Mouse (Mus musculus): ENCODE results near the gene Zfp322a.
"Not testable (repeated sequence)": the region's sequence is repeated elsewhere in the genome, so short reads cannot be mapped to it uniquely, and the experiment has no call there.

Zfp322a gene

GRCm38 (mm10) chr13:23312909-23313669 lies 55.9 kb downstream of the Zfp322a start:
- no peak for DNase-seq

- no peak for DNase-seq
These were observed 59.0 kb downstream of the Zfp322a start for GRCm38 (mm10) chr13:23310036-23310435.

GRCm38 (mm10) chr13:23309495-23310011 lies 59.5 kb downstream of the Zfp322a start:
- DNase-seq, result no peak

- DNase-seq, result not testable (repeated sequence)
These were observed 60.2 kb downstream of the Zfp322a start for GRCm38 (mm10) chr13:23308639-23309307.

GRCm38 (mm10) chr13:23307069-23307814 lies 61.8 kb downstream of the Zfp322a start:
- no peak for DNase-seq

- no peak for DNase-seq
These were observed 62.3 kb downstream of the Zfp322a start for GRCm38 (mm10) chr13:23306707-23307068.
